Mouse (Mus musculus): ENCODE measurements around the gene Stk33. TPM values are rescaled to one million over a fixed set of nuclear protein-coding genes. Genes with fewer than 3 reads are reported as not detected.

Gene Stk33
- total RNA-seq, 2 experiments from 2014 or later = not detected

GRCm38 (mm10) chr7:109238724-109239123 lies 200.2 kb downstream of the Stk33 start:
- no peak for DNase-seq

DNA sequence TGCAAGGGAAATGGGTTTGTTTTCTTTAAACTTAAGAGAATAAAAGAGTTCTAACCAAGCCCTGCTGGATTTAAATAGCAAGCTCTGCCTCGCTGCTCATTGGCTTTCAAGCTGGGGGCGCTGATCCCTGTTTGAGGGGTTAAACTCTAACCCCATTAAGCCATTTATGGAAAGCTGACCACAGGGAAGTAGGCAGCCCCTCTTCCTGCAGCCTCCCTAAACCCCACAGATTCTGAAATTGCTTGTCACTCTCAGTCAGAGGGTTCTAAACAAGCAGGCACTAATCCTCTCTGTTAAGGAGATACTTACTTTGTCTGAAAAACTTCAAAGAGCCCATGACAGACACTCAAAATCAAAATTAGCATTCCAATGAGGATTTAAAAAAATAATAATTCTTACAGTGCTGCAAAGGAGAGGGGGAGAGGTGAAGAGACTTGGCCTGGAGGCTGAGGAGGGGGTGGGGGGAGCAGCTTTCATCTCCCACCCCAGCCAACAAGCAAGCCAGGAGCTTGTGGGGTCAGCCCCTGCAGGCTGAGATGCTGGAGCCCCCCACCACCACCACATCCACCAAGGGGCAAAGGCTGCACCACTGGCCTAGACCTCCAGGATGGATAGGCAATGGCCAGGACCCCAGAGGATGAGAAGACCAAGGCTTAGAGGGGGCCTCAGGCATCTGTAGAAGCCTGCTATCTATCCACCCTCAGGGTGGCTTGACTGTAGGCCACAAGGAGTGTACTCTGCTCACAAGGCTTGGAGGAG lies 203.8 kb downstream of the Stk33 start:
- no peak for DNase-seq

DNA sequence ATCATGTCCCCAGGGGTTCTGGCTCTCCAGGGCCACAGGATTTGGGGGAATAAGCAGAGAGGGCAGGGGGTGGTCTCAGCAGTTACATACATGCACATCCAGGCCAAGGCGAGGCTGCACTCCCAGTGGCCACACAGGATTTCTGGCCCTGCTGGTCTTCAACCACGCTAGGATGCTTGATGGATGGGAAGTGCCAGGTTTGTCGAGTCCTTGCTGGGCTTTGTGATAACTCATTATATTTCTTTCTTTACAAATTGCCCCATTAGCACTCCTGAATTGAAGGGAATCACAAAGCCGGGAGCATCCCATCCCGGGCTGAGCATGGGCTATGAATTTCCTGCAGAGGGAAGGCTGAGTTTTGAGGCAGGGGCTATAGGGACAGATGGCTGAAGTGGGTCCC lies 204.4 kb downstream of the Stk33 start:
- DNase-seq = no peak

DNA sequence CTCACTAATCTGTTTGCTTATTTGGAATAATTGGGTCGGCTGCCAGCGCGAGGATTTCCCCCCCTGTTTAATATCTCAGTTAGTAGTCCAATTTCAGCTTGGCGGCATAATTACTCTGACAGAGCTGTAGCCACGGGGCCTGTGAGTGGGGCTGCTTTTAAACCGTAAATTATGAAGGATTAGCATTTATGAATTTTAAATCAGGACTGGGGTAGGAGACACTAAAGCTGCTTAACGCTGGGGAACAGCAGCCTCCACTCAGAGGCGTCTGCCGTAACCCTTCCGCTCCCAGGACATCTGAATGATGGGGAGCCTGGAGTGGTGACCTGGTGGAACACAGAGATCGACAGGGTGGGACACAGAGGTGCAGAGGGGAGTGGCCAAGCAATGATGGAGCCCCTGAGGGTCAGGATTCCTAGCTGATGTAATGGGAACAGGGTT lies 207.0 kb downstream of the Stk33 start:
- DNase-seq = no peak

GRCm38 (mm10) chr7:109231307-109231706 lies 207.6 kb downstream of the Stk33 start:
- DNase-seq = no peak

DNA sequence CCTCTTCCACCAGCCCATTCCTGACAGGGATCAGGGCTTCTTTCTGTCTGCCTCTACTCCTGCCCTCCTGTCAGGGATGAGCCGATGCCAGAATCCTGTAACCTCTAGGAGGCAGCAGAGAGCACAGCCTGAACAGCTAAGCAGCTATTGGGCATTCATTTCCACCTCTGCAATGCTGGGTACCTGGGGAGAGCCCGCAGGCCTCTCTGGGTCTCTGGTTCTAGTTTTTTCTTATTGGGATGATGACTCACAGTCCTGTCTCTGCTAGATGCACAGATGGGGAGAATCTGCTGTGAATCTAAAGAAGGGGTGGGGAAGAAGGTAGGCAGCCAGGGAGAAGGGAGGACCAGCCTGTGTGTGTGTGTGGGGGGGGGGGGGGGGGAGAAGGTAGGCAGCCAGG lies 208.1 kb downstream of the Stk33 start:
- DNase-seq = peak; percentile 74

Other genes starting within 250 kb of the Stk33 start
- under 1 TPM; 0.05 to 0.11 TPM for gene Trim66, start 69.1 kb upstream of the Stk33 start, total RNA-seq (2021)
- gene Rpl27a, start 80.1 kb upstream of the Stk33 start, total RNA-seq (2021) = 100 to 1,000 TPM; 152 to 160 TPM